In genomic region chr12:38586368-38586865, GRCm38 (mm10) we compare ENCODE assay signal across 28 mouse cellular contexts.
"Had no signal": no experiment of that assay in that cellular context is flagged by ENCODE, and none has a peak within 500 bp of the region (broad histone marks: within the 10 kb centered on the region; RNA-seq: fewer than 3 reads in every experiment).

No protein-coding gene starts in this region.

- H3K4me3 ChIP-seq: left cerebral cortex, adult 2 months; limb, embryonic 10.5 days; limb, embryonic 12.5 days; limb, embryonic 13.5 days; limb, embryonic 15.5 days; liver, embryonic 12.5 days; liver, embryonic 13.5 days; liver, embryonic 15.5 days; megakaryocyte, embryonic 14.5 days; midbrain, embryonic 10.5 days; midbrain, embryonic 12.5 days; midbrain, embryonic 13.5 days; midbrain, embryonic 15.5 days; myocyte; neural tube, embryonic 12.5 days; neural tube, embryonic 13.5 days had no signal

- H3K27ac ChIP-seq: left cerebral cortex, adult 2 months; limb, embryonic 10.5 days; limb, embryonic 12.5 days; limb, embryonic 13.5 days; limb, embryonic 15.5 days; liver, embryonic 12.5 days; liver, embryonic 13.5 days; liver, embryonic 14.5 days; liver, embryonic 15.5 days; macrophage; midbrain, embryonic 10.5 days; midbrain, embryonic 12.5 days; midbrain, embryonic 13.5 days; midbrain, embryonic 15.5 days; neural tube, embryonic 12.5 days; neural tube, embryonic 13.5 days had no signal

- H3K9me3 ChIP-seq: limb, embryonic 10.5 days; limb, embryonic 12.5 days; limb, embryonic 13.5 days; limb, embryonic 15.5 days; liver, embryonic 12.5 days; liver, embryonic 13.5 days; liver, embryonic 15.5 days; megakaryocyte, embryonic 14.5 days; midbrain, embryonic 10.5 days; midbrain, embryonic 12.5 days; midbrain, embryonic 13.5 days; midbrain, embryonic 15.5 days; neural tube, embryonic 12.5 days; neural tube, embryonic 13.5 days had no signal

- ATAC-seq: liver, embryonic 12.5 days; liver, postnatal 0 days; midbrain, embryonic 13.5 days; midbrain, embryonic 15.5 days; midbrain, embryonic 16.5 days had no signal

- H3K36me3 ChIP-seq: limb, embryonic 10.5 days; limb, embryonic 12.5 days; limb, embryonic 13.5 days; limb, embryonic 15.5 days; liver, embryonic 12.5 days; liver, embryonic 13.5 days; liver, embryonic 15.5 days; midbrain, embryonic 10.5 days; midbrain, embryonic 12.5 days; midbrain, embryonic 13.5 days; midbrain, embryonic 15.5 days; neural tube, embryonic 12.5 days; neural tube, embryonic 13.5 days had no signal

- H3K9ac ChIP-seq: limb, embryonic 12.5 days; limb, embryonic 13.5 days; limb, embryonic 15.5 days; liver, embryonic 12.5 days; liver, embryonic 13.5 days; liver, embryonic 14.5 days; liver, embryonic 15.5 days; liver, postnatal 0 days; midbrain, embryonic 12.5 days; midbrain, embryonic 13.5 days; midbrain, embryonic 15.5 days; neural tube, embryonic 12.5 days; neural tube, embryonic 13.5 days had no signal

- DNase-seq: layer of hippocampus, postnatal 36 days; left cerebral cortex, postnatal 4 days; liver; liver, embryonic 13.5 days; liver, postnatal 0 days; lung, adult 18-20 months; lung, postnatal 10 days; midbrain, embryonic 14.5 days had no signal

- H3K4me1 ChIP-seq: limb, embryonic 10.5 days; limb, embryonic 12.5 days; limb, embryonic 13.5 days; limb, embryonic 15.5 days; liver, embryonic 12.5 days; liver, embryonic 13.5 days; liver, embryonic 15.5 days; megakaryocyte, embryonic 14.5 days; midbrain, embryonic 10.5 days; midbrain, embryonic 12.5 days; midbrain, embryonic 13.5 days; midbrain, embryonic 15.5 days; neural tube, embryonic 12.5 days; neural tube, embryonic 13.5 days had no signal

- H3K27me3 ChIP-seq: limb, embryonic 12.5 days; limb, embryonic 13.5 days; limb, embryonic 15.5 days; liver, embryonic 12.5 days; liver, embryonic 13.5 days; liver, embryonic 15.5 days; megakaryocyte, embryonic 14.5 days; midbrain, embryonic 12.5 days; midbrain, embryonic 13.5 days; midbrain, embryonic 15.5 days; neural tube, embryonic 12.5 days; neural tube, embryonic 13.5 days had no signal

- H3K4me2 ChIP-seq: limb, embryonic 12.5 days; limb, embryonic 13.5 days; limb, embryonic 15.5 days; liver, embryonic 11.5 days; liver, embryonic 12.5 days; liver, embryonic 13.5 days; liver, embryonic 15.5 days; midbrain, embryonic 11.5 days; midbrain, embryonic 12.5 days; midbrain, embryonic 13.5 days; midbrain, embryonic 15.5 days; neural tube, embryonic 12.5 days; neural tube, embryonic 13.5 days had no signal
